ENCODE assay signal across 14 mouse cellular contexts in genomic region chr17:28431931-28432335, GRCm38 (mm10).
DNase-seq lines count a peak whose midpoint lies in the region; ATAC-seq and TF ChIP-seq lines count a peak whose summit lies in the region.
"Had no signal": no experiment of that assay in that cellular context is flagged by ENCODE, and none has a peak within 500 bp of the region (broad histone marks: within the 10 kb centered on the region; RNA-seq: fewer than 3 reads in every experiment).

No protein-coding gene starts in this region.

- no peak for DNase-seq in gastrocnemius, adult 2 months
- DNase-seq in gastrocnemius, postnatal 14 days: no peak
- no peak for DNase-seq in midbrain, postnatal 0 days (ENCODE audit: low spot score)
- peak; percentile 33 to 42 for DNase-seq in lung, adult 18-20 months
- DNase-seq in splenic B cell, adult 2 months (ENCODE audit: low read depth, low spot score): peak; percentile 17
- no peak for DNase-seq in layer of hippocampus, postnatal 14 days (ENCODE audit: low spot score in 2 of 2)
- no peak for DNase-seq in spleen, postnatal 10 days (ENCODE audit: low spot score in 2 of 2)
- DNase-seq: adrenal gland, adult 2 months; cerebellum, postnatal 10 days; kidney, postnatal 25 days had no signal

- intact Hi-C loops in gastrocnemius, adult 2 months (cut with DNase I): no loop called here
- intact Hi-C loops in gastrocnemius, postnatal 14 days (cut with DNase I; ENCODE audit: low total_unique reads): no loop called here

- no peak overlapping the region for H3K27ac ChIP-seq in gastrocnemius, adult 2 months
- no peak overlapping the region for H3K27ac ChIP-seq in midbrain, postnatal 0 days (ENCODE audit: low read depth, low read length)
- no peak overlapping the region for H3K27ac ChIP-seq in midbrain, embryonic 15.5 days
- H3K27ac ChIP-seq: hindbrain, embryonic 12.5 days; midbrain, embryonic 13.5 days had no signal

- no peak overlapping the region for H3K4me2 ChIP-seq in midbrain, postnatal 0 days (ENCODE audit: low read depth, low read length, poor library complexity, severe bottlenecking)
- H3K4me2 ChIP-seq in midbrain, embryonic 15.5 days: no peak overlapping the region
- H3K4me2 ChIP-seq: hindbrain, embryonic 12.5 days; midbrain, embryonic 13.5 days had no signal

- no peak overlapping the region for H3K4me3 ChIP-seq in gastrocnemius, adult 2 months
- no peak overlapping the region for H3K4me3 ChIP-seq in midbrain, postnatal 0 days (ENCODE audit: low read depth, low read length)
- H3K4me3 ChIP-seq in midbrain, embryonic 15.5 days: no peak overlapping the region
- H3K4me3 ChIP-seq: erythroblast, embryonic 14.5 days; hindbrain, embryonic 12.5 days; midbrain, embryonic 13.5 days had no signal

- H3K27me3 ChIP-seq in midbrain, postnatal 0 days (ENCODE audit: insufficient read depth, low read length): no peaks in the 10 kb centered on the region
- no peaks in the 10 kb centered on the region for H3K27me3 ChIP-seq in midbrain, embryonic 15.5 days (replicated peaks)
- no peaks in the 10 kb centered on the region for H3K27me3 ChIP-seq in splenic B cell, adult 2 months (ENCODE audit: control insufficient read depth, insufficient read depth, low read length, poor library complexity, severe bottlenecking)
- H3K27me3 ChIP-seq: hindbrain, embryonic 12.5 days; midbrain, embryonic 13.5 days had no signal

- peak; percentile 48 for TF ChIP-seq CTCF in gastrocnemius, adult 2 months (IDR thresholded peaks at IDR 0.05)
- TF ChIP-seq CTCF in midbrain, postnatal 0 days (IDR thresholded peaks at IDR 0.05): peak; percentile 14; the same call in 1 of the 2 replicates

- no peak overlapping the region for H3K9ac ChIP-seq in midbrain, postnatal 0 days (replicated peaks; ENCODE audit: low read length, poor library complexity, severe bottlenecking)
- no peak overlapping the region for H3K9ac ChIP-seq in midbrain, embryonic 15.5 days
- H3K9ac ChIP-seq: hindbrain, embryonic 12.5 days; midbrain, embryonic 13.5 days had no signal

- H3K36me3 ChIP-seq in midbrain, postnatal 0 days (ENCODE audit: insufficient read depth, low read length): peaks cover 4% of the 10 kb centered on the region; the same call in 1 of the 2 replicates
- H3K36me3 ChIP-seq in midbrain, embryonic 15.5 days (replicated peaks): 0 out of 2 replicates have a peak, but pooled peaks cover 3% of the 10 kb centered on the region
- no peaks in the 10 kb centered on the region; the same call in 1 of the 2 replicates for H3K36me3 ChIP-seq in splenic B cell, adult 2 months (ENCODE audit: control insufficient read depth, insufficient read depth, low read length, poor library complexity, severe bottlenecking)

- H3K9me3 ChIP-seq in midbrain, postnatal 0 days (ENCODE audit: low read length): no peaks in the 10 kb centered on the region
- no peaks in the 10 kb centered on the region for H3K9me3 ChIP-seq in midbrain, embryonic 15.5 days
- H3K9me3 ChIP-seq: hindbrain, embryonic 12.5 days; midbrain, embryonic 13.5 days had no signal

- no peaks in the 10 kb centered on the region for H3K4me1 ChIP-seq in midbrain, postnatal 0 days (ENCODE audit: insufficient read depth, low read length)
- H3K4me1 ChIP-seq in midbrain, embryonic 15.5 days: no peaks in the 10 kb centered on the region
- H3K4me1 ChIP-seq: hindbrain, embryonic 12.5 days; midbrain, embryonic 13.5 days had no signal

- 93% methylated on average over 6 of the region's 6 CpGs for WGBS in midbrain, postnatal 0 days
- WGBS in midbrain, embryonic 15.5 days: 93% methylated on average over 6 of the region's 6 CpGs

- ATAC-seq in midbrain, postnatal 0 days (ENCODE audit: low FRiP score): no peak
- ATAC-seq in midbrain, embryonic 15.5 days (replicated peaks): no peak
- ATAC-seq: midbrain, embryonic 13.5 days had no signal

Comparison
In these comparisons a context has a peak if more than half of its experiments do, and no peak if none do; other contexts are left out.
1. DNase-seq: peak in lung, adult 18-20 months (2 of 2) and splenic B cell, adult 2 months (single experiment); none in gastrocnemius, adult 2 months (single experiment), gastrocnemius, postnatal 14 days (single experiment), midbrain, postnatal 0 days (single experiment), layer of hippocampus, postnatal 14 days (0 of 2) and spleen, postnatal 10 days (0 of 2).